Mouse (Mus musculus): ENCODE data around the gene Plk2. TPM values are rescaled to one million over a fixed set of nuclear protein-coding genes. Genes with fewer than 3 reads are reported as not detected.

Plk2 gene
- polyA plus RNA-seq, 1 experiment from 2014 or later: 120 TPM

- no peak for ATAC-seq (ENCODE audit: insufficient read depth, low FRiP score)
- WGBS: 62% methylated on average over 4 of the region's 4 CpGs
- no peak overlapping the region for H3K27ac ChIP-seq (ENCODE audit: low read length)
Measured at GRCm38 (mm10) chr13:110450056-110450455, 55.2 kb downstream of the Plk2 start.

More at GRCm38 (mm10) chr13:110450056-110450455, 55.2 kb downstream of the Plk2 start:
- no peaks in the 10 kb centered on the region for H3K36me3 ChIP-seq (ENCODE audit: control insufficient read depth, insufficient read depth, low read length)
- H3K9me3 ChIP-seq (replicated peaks; ENCODE audit: control insufficient read depth, low read length): no peaks in the 10 kb centered on the region
- H3K27me3 ChIP-seq (ENCODE audit: control insufficient read depth, insufficient read depth, low read length): no peaks in the 10 kb centered on the region
- no peak overlapping the region for H3K4me2 ChIP-seq (ENCODE audit: low read depth, low read length)
- H3K9ac ChIP-seq (ENCODE audit: low read length): no peak overlapping the region
- H3K4me3 ChIP-seq (replicated peaks; ENCODE audit: low read length): no peak overlapping the region
- H3K4me1 ChIP-seq (ENCODE audit: control insufficient read depth, insufficient read depth, low read length): peaks cover 4% of the 10 kb centered on the region; the same call in 1 of the 2 replicates

Other genes starting within 250 kb of the Plk2 start
- 3.4 and 4.5 TPM in 2 replicates for gene Rab3c, start 114.0 kb upstream of the Plk2 start, polyA plus RNA-seq (2015; fragmentation: Nextera tagmentation; extraction: Ambion mirVana)
- gene Gapt, start 37.8 kb upstream of the Plk2 start, polyA plus RNA-seq (2015; fragmentation: Nextera tagmentation; extraction: Ambion mirVana): 0.55 and 0.98 TPM in 2 replicates